In the genomic region with DNA sequence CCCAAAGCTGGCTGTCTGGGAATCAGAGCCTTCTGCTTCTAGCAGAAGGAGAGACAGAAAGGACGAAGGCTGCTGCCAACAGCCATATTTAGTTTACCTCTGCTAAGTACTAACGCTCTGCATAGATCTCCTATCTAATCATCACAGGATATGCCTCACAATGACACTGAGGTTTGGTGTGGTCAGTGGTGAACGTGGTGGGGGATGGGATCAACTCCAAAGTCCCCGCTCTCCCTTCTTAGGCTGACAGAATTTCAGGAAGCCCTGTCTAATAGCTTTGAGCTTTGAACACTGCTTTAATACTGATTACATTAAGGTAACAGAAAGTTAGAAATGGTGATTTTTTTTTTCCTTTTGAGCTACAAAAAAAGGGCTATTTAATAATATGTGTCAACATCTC, we compare ENCODE assay signal across 26 mouse cellular contexts. TPM values are rescaled to one million over a fixed set of nuclear protein-coding genes. Genes with fewer than 3 reads are reported as not detected.
A peak's percentile ranks its signal among the peaks of the same experiment; 100 is the strongest.
DNase-seq lines count a peak whose midpoint lies in the region; ATAC-seq and TF ChIP-seq lines count a peak whose summit lies in the region.
"Had no signal": no experiment of that assay in that cellular context is flagged by ENCODE, and none has a peak within 500 bp of the region (broad histone marks: within the 10 kb centered on the region; RNA-seq: fewer than 3 reads in every experiment).

No protein-coding gene starts in this region.

- no peak for ATAC-seq in heart, embryonic 11.5 days (replicated peaks; ENCODE audit: insufficient number of reproducible peaks, low FRiP score, low TSS enrichment)
- no peak for ATAC-seq in intestine, postnatal 0 days
- no peak for ATAC-seq in intestine, embryonic 16.5 days
- no peak for ATAC-seq in midbrain, embryonic 11.5 days (ENCODE audit: low FRiP score)
- no peak for ATAC-seq in midbrain, postnatal 0 days (ENCODE audit: low FRiP score)
- no peak for ATAC-seq in hindbrain, embryonic 12.5 days (ENCODE audit: low FRiP score)
- ATAC-seq: CD4-positive, CD25-positive, alpha-beta regulatory T cell, adult 4 months; forebrain, embryonic 13.5 days; midbrain, embryonic 15.5 days had no signal

- no peak overlapping the region for H3K4me3 ChIP-seq in heart, embryonic 11.5 days (ENCODE audit: low read depth, low read length)
- H3K4me3 ChIP-seq in intestine, postnatal 0 days (ENCODE audit: low read depth, low read length): no peak overlapping the region
- H3K4me3 ChIP-seq in intestine, embryonic 16.5 days (ENCODE audit: low read length): no peak overlapping the region
- no peak overlapping the region for H3K4me3 ChIP-seq in midbrain, embryonic 11.5 days (ENCODE audit: low read depth, low read length)
- no peak overlapping the region for H3K4me3 ChIP-seq in midbrain, postnatal 0 days (ENCODE audit: low read depth, low read length)
- H3K4me3 ChIP-seq in hindbrain, embryonic 12.5 days: no peak overlapping the region
- H3K4me3 ChIP-seq: forebrain, embryonic 13.5 days; limb, embryonic 10.5 days; limb, embryonic 15.5 days; midbrain, embryonic 15.5 days; neural tube, embryonic 13.5 days had no signal

- intact Hi-C loops in heart, postnatal 14 days (cut with DNase I): loop anchor here (5.0 kb wide), 1 partner anchor 83 kb away; no protein-coding TSS in a partner anchor

- no peaks in the 10 kb centered on the region for H3K27me3 ChIP-seq in heart, embryonic 11.5 days (ENCODE audit: control insufficient read depth, insufficient read depth, low read length)
- no peaks in the 10 kb centered on the region for H3K27me3 ChIP-seq in intestine, postnatal 0 days (replicated peaks; ENCODE audit: control insufficient read depth, insufficient read depth, low read length)
- no peaks in the 10 kb centered on the region for H3K27me3 ChIP-seq in intestine, embryonic 16.5 days (replicated peaks; ENCODE audit: control insufficient read depth, insufficient read depth, low read length)
- H3K27me3 ChIP-seq in midbrain, embryonic 11.5 days (ENCODE audit: control insufficient read depth, insufficient read depth, low read length): no peaks in the 10 kb centered on the region
- no peaks in the 10 kb centered on the region for H3K27me3 ChIP-seq in midbrain, postnatal 0 days (ENCODE audit: insufficient read depth, low read length)
- no peaks in the 10 kb centered on the region for H3K27me3 ChIP-seq in hindbrain, embryonic 12.5 days
- H3K27me3 ChIP-seq: forebrain, embryonic 13.5 days; midbrain, embryonic 15.5 days; neural tube, embryonic 13.5 days had no signal

- H3K9ac ChIP-seq in heart, embryonic 11.5 days (ENCODE audit: low read depth, low read length): no peak overlapping the region
- no peak overlapping the region for H3K9ac ChIP-seq in intestine, postnatal 0 days (ENCODE audit: low read depth, low read length)
- no peak overlapping the region for H3K9ac ChIP-seq in intestine, embryonic 16.5 days (ENCODE audit: low read depth, low read length)
- no peak overlapping the region for H3K9ac ChIP-seq in midbrain, embryonic 11.5 days (ENCODE audit: low read length)
- no peak overlapping the region for H3K9ac ChIP-seq in midbrain, postnatal 0 days (replicated peaks; ENCODE audit: low read length, poor library complexity, severe bottlenecking)
- H3K9ac ChIP-seq in hindbrain, embryonic 12.5 days: no peak overlapping the region
- H3K9ac ChIP-seq: forebrain, embryonic 13.5 days; hindbrain, embryonic 14.5 days; limb, embryonic 15.5 days; liver, embryonic 14.5 days; midbrain, embryonic 15.5 days; neural tube, embryonic 13.5 days had no signal

- peaks cover 12% of the 10 kb centered on the region for H3K36me3 ChIP-seq in heart, embryonic 11.5 days (ENCODE audit: control insufficient read depth, insufficient read depth, low read length)
- H3K36me3 ChIP-seq in intestine, postnatal 0 days (ENCODE audit: control insufficient read depth, insufficient read depth): peaks cover 64% of the 10 kb centered on the region
- H3K36me3 ChIP-seq in intestine, embryonic 16.5 days (ENCODE audit: control insufficient read depth, insufficient read depth, low read length): peaks cover 9% of the 10 kb centered on the region; the same call in 1 of the 2 replicates
- peaks cover 7% of the 10 kb centered on the region; the same call in 1 of the 2 replicates for H3K36me3 ChIP-seq in midbrain, embryonic 11.5 days (ENCODE audit: control insufficient read depth, insufficient read depth, low read length)
- peaks cover 50% of the 10 kb centered on the region for H3K36me3 ChIP-seq in midbrain, postnatal 0 days (ENCODE audit: insufficient read depth, low read length)
- H3K36me3 ChIP-seq in hindbrain, embryonic 12.5 days: peaks cover 50% of the 10 kb centered on the region
- H3K36me3 ChIP-seq: limb, embryonic 10.5 days; limb, embryonic 15.5 days had no signal

- H3K27ac ChIP-seq in heart, embryonic 11.5 days (ENCODE audit: low read depth, low read length): 0 out of 2 replicates have a peak overlapping the region, but pooled peaks have one; percentile 35
- peak overlapping the region; percentile 74 for H3K27ac ChIP-seq in intestine, postnatal 0 days (ENCODE audit: low read depth, low read length)
- no peak overlapping the region for H3K27ac ChIP-seq in intestine, embryonic 16.5 days (ENCODE audit: low read length)
- H3K27ac ChIP-seq in midbrain, embryonic 11.5 days (ENCODE audit: low read depth, low read length): no peak overlapping the region
- no peak overlapping the region for H3K27ac ChIP-seq in midbrain, postnatal 0 days (ENCODE audit: low read depth, low read length)
- H3K27ac ChIP-seq in hindbrain, embryonic 12.5 days: no peak overlapping the region
- H3K27ac ChIP-seq: forebrain, embryonic 13.5 days; hindbrain, embryonic 14.5 days; limb, embryonic 10.5 days; limb, embryonic 15.5 days; liver, embryonic 14.5 days; macrophage; midbrain, embryonic 15.5 days; neural tube, embryonic 13.5 days had no signal

- H3K9me3 ChIP-seq in heart, embryonic 11.5 days (replicated peaks; ENCODE audit: control insufficient read depth, low read length): no peaks in the 10 kb centered on the region
- no peaks in the 10 kb centered on the region for H3K9me3 ChIP-seq in intestine, postnatal 0 days (ENCODE audit: control insufficient read depth)
- no peaks in the 10 kb centered on the region for H3K9me3 ChIP-seq in intestine, embryonic 16.5 days (ENCODE audit: control insufficient read depth, low read length)
- H3K9me3 ChIP-seq in midbrain, embryonic 11.5 days (ENCODE audit: control insufficient read depth, low read length): no peaks in the 10 kb centered on the region
- no peaks in the 10 kb centered on the region for H3K9me3 ChIP-seq in midbrain, postnatal 0 days (ENCODE audit: low read length)
- H3K9me3 ChIP-seq in hindbrain, embryonic 12.5 days (replicated peaks): no peaks in the 10 kb centered on the region
- H3K9me3 ChIP-seq: forebrain, embryonic 13.5 days; limb, embryonic 10.5 days; limb, embryonic 15.5 days; midbrain, embryonic 15.5 days; neural tube, embryonic 13.5 days had no signal

- H3K4me1 ChIP-seq in heart, embryonic 11.5 days (ENCODE audit: control insufficient read depth, insufficient read depth, low read length): peaks cover 43% of the 10 kb centered on the region
- peaks cover 12% of the 10 kb centered on the region; the same call in 1 of the 2 replicates for H3K4me1 ChIP-seq in intestine, postnatal 0 days (replicated peaks; ENCODE audit: control insufficient read depth, insufficient read depth, low read length)
- peaks cover 9% of the 10 kb centered on the region; the same call in 1 of the 2 replicates for H3K4me1 ChIP-seq in intestine, embryonic 16.5 days (ENCODE audit: control insufficient read depth, insufficient read depth, low read length)
- H3K4me1 ChIP-seq in midbrain, embryonic 11.5 days (ENCODE audit: control insufficient read depth, insufficient read depth, low read length): peaks cover 8% of the 10 kb centered on the region
- no peaks in the 10 kb centered on the region for H3K4me1 ChIP-seq in midbrain, postnatal 0 days (ENCODE audit: insufficient read depth, low read length)
- H3K4me1 ChIP-seq in hindbrain, embryonic 12.5 days: peaks cover 16% of the 10 kb centered on the region

- H3K4me2 ChIP-seq in heart, embryonic 11.5 days: no peak overlapping the region
- H3K4me2 ChIP-seq in intestine, postnatal 0 days (replicated peaks; ENCODE audit: low read depth): 0 out of 2 replicates have a peak overlapping the region, but pooled peaks have one; percentile 1
- H3K4me2 ChIP-seq in intestine, embryonic 16.5 days (ENCODE audit: low read depth, low read length): no peak overlapping the region
- H3K4me2 ChIP-seq in midbrain, embryonic 11.5 days: no peak overlapping the region
- no peak overlapping the region for H3K4me2 ChIP-seq in midbrain, postnatal 0 days (ENCODE audit: low read depth, low read length, poor library complexity, severe bottlenecking)
- H3K4me2 ChIP-seq in hindbrain, embryonic 12.5 days (replicated peaks): no peak overlapping the region
- H3K4me2 ChIP-seq: forebrain, embryonic 13.5 days; hindbrain, embryonic 14.5 days; limb, embryonic 15.5 days; midbrain, embryonic 15.5 days; neural tube, embryonic 13.5 days had no signal

- 47% methylated on average over 4 of the region's 4 CpGs for WGBS in heart, embryonic 11.5 days (ENCODE audit: insufficient replicate concordance)
- WGBS in intestine, postnatal 0 days: 54% methylated on average over 4 of the region's 4 CpGs
- WGBS in intestine, embryonic 16.5 days: 72% methylated on average over 4 of the region's 4 CpGs
- 93% methylated on average over 4 of the region's 4 CpGs for WGBS in midbrain, embryonic 11.5 days
- 90% methylated on average over 4 of the region's 4 CpGs for WGBS in midbrain, postnatal 0 days
- 86% methylated on average over 4 of the region's 4 CpGs for WGBS in hindbrain, embryonic 12.5 days

- TF ChIP-seq CTCF in intestine, postnatal 0 days (IDR thresholded peaks at IDR 0.05; ENCODE audit: low read depth): no peak
- TF ChIP-seq CTCF in midbrain, postnatal 0 days (IDR thresholded peaks at IDR 0.05): no peak

- DNase-seq in heart, postnatal 14 days: no peak
- peak; percentile 61 for DNase-seq in midbrain, embryonic 11.5 days (ENCODE audit: low spot score, missing footprints)
- DNase-seq in midbrain, postnatal 0 days (ENCODE audit: low spot score): no peak
- no peak for DNase-seq in right cerebral cortex, postnatal 14 days
- DNase-seq: adrenal gland, postnatal 14 days; cerebellum, adult 11 months; cerebellum, adult 9-10 months; cerebellum, postnatal 36 days; gastrocnemius, postnatal 14 days; heart, postnatal 36 days; lung, adult 2 months; lung, postnatal 10 days; thymus, postnatal 14 days had no signal

RNA-seq across cellular contexts. Expression of a gene that starts 7.9 kb away (rescaled TPM):
- polyA plus RNA-seq in heart, embryonic 11.5 days (2014; fragmentation: Nextera tagmentation; extraction: Ambion mirVana): 235 and 350 TPM in 2 replicates
- total RNA-seq in heart, postnatal 14 days (2021): 100 to 1,000 TPM; 452 to 466 TPM
- polyA plus RNA-seq in intestine, postnatal 0 days (2015; fragmentation: Nextera tagmentation; extraction: Ambion mirVana): 227 and 233 TPM in 2 replicates
- 184 and 199 TPM in 2 replicates for polyA plus RNA-seq in intestine, embryonic 16.5 days (2015; fragmentation: Nextera tagmentation; extraction: Ambion mirVana)
- 35.5 and 36.7 TPM in 2 replicates for polyA plus RNA-seq in midbrain, embryonic 11.5 days (2014; fragmentation: Nextera tagmentation; extraction: Ambion mirVana)
- 328 and 361 TPM in 2 replicates for total RNA-seq in midbrain, postnatal 0 days (2014; rRNA removed)
- polyA plus RNA-seq in midbrain, postnatal 0 days (2015; fragmentation: Nextera tagmentation; extraction: Ambion mirVana): 530 and 541 TPM in 2 replicates
- 57.6 and 61.7 TPM in 2 replicates for polyA plus RNA-seq in hindbrain, embryonic 12.5 days (2016; fragmentation: Nextera tagmentation; extraction: Ambion mirVana)

Comparison
In these comparisons a context has a peak if more than half of its experiments do, and no peak if none do; other contexts are left out.
1. H3K27ac ChIP-seq: peak in heart, embryonic 11.5 days (single experiment) and intestine, postnatal 0 days (single experiment); none in intestine, embryonic 16.5 days (single experiment), midbrain, embryonic 11.5 days (single experiment), midbrain, postnatal 0 days (single experiment) and hindbrain, embryonic 12.5 days (single experiment).